Mouse (Mus musculus) neural tube, embryonic 14.5 days (tissue): ENCODE measurements at regions not wholly inside any gene's neighbourhood (a gene's known extent, or its start where the extent isn't known, plus 50 kb on each side); places are given as distances from the start of the nearest gene placed in this dataset.

Source experiments
- ATAC-seq: fragments of 200-750 bp; cut with Nextera tagmentation; 2 replicates; pipeline ENCODE4 v1.8.0; 2017; ENCODE audit warnings: low read depth, mild to moderate bottlenecking, moderate TSS enrichment, moderate library complexity
- H3K27ac ChIP-seq: fragments of 300-500 bp; sonication (generic); 2 replicates; pipeline ENCODE4 v1.5.1; 2014; ENCODE audit warnings: low read depth, mild to moderate bottlenecking, control low read depth, low read length, moderate library complexity, mixed read lengths
- H3K27me3 ChIP-seq: fragments of 300-500 bp; sonication (generic); 2 replicates; pipeline ENCODE4 v1.6.1; 2014; ENCODE audit warnings: low read length; ENCODE audit not compliant: control insufficient read depth, insufficient read depth
- H3K36me3 ChIP-seq: fragments of 300-500 bp; sonication (generic); 2 replicates; pipeline ENCODE4 v1.6.1; 2014; ENCODE audit warnings: low read length, mixed read lengths; ENCODE audit not compliant: control insufficient read depth, insufficient read depth
- H3K4me1 ChIP-seq: fragments of 300-500 bp; sonication (generic); 2 replicates; pipeline ENCODE4 v1.6.1; 2014; ENCODE audit warnings: low read length; ENCODE audit not compliant: control insufficient read depth, insufficient read depth
- H3K4me2 ChIP-seq: fragments of 300-500 bp; sonication (generic); 2 replicates; pipeline ENCODE4 v1.6.1; 2014; ENCODE audit warnings: mild to moderate bottlenecking, low read depth, low read length, control low read depth
- H3K4me3 ChIP-seq: fragments of 300-500 bp; sonication (generic); 2 replicates; pipeline ENCODE4 v1.5.1; 2014; ENCODE audit warnings: low read depth, low read length, control low read depth, mixed read lengths
- H3K9ac ChIP-seq: fragments of 300-500 bp; sonication (generic); replicated peaks from 2 replicates; pipeline ENCODE4 v1.6.1; 2014; ENCODE audit warnings: low read depth, mild to moderate bottlenecking, control low read depth, low read length, mixed read lengths
- H3K9me3 ChIP-seq: fragments of 300-500 bp; sonication (generic); 2 replicates; pipeline ENCODE4 v1.6.1; 2016; ENCODE audit warnings: low read length; ENCODE audit not compliant: control insufficient read depth
- WGBS: fragments of 180-500 bp; shearing (Covaris S2); extraction: QIAGEN DNeasy Blood & Tissue Kit; methylation state at CpG from one replicate; pipeline ENCODE4 v1.1.7; 2014; 5-methylcytosine and 5-hydroxymethylcytosine counted together

- no peak overlapping the region for H3K9ac ChIP-seq
- no peak overlapping the region for H3K27ac ChIP-seq
- no peaks in the 10 kb centered on the region for H3K9me3 ChIP-seq
- no peaks in the 10 kb centered on the region for H3K4me1 ChIP-seq
- no peak for ATAC-seq
- 33% methylated on average over 4 of the region's 4 CpGs for WGBS
- no peak overlapping the region for H3K4me3 ChIP-seq
- no peak overlapping the region for H3K4me2 ChIP-seq
- no peaks in the 10 kb centered on the region for H3K27me3 ChIP-seq
- H3K36me3 ChIP-seq: no peaks in the 10 kb centered on the region
These were observed 460.6 kb upstream of the Slit2 start for GRCm38 (mm10) chr5:47522161-47522942.

GRCm38 (mm10) chr5:47528671-47529070 lies 454.3 kb upstream of the Slit2 start:
- Histone ChIP-seq H3K27me3 (no peaks in the 10 kb centered on the region), H3K9me3 (no peaks in the 10 kb centered on the region), H3K9ac (no peak overlapping the region), H3K4me2 (no peak overlapping the region), H3K36me3 (no peaks in the 10 kb centered on the region), H3K4me1 (no peaks in the 10 kb centered on the region), H3K27ac (no peak overlapping the region), H3K4me3 (no peak overlapping the region)
- no peak for ATAC-seq
- WGBS: 93% methylated on average over 7 of the region's 7 CpGs

- Histone ChIP-seq H3K9me3 (no peaks in the 10 kb centered on the region), H3K27ac (no peak overlapping the region), H3K9ac (no peak overlapping the region), H3K4me2 (no peak overlapping the region), H3K27me3 (no peaks in the 10 kb centered on the region), H3K4me3 (no peak overlapping the region), H3K4me1 (no peaks in the 10 kb centered on the region), H3K36me3 (no peaks in the 10 kb centered on the region)
- no peak for ATAC-seq
These were observed 445.4 kb upstream of the Slit2 start for GRCm38 (mm10) chr5:47537532-47537931.

GRCm38 (mm10) chr5:47542248-47542647 lies 440.7 kb upstream of the Slit2 start:
- Histone ChIP-seq H3K4me3 (no peak overlapping the region), H3K4me2 (no peak overlapping the region), H3K36me3 (no peaks in the 10 kb centered on the region), H3K27me3 (no peaks in the 10 kb centered on the region), H3K9ac (no peak overlapping the region), H3K9me3 (no peaks in the 10 kb centered on the region), H3K27ac (no peak overlapping the region), H3K4me1 (no peaks in the 10 kb centered on the region)
- 61% methylated on average over 1 of the region's 1 CpGs for WGBS
- no peak for ATAC-seq

GRCm38 (mm10) chr5:47556717-47557116 lies 426.2 kb upstream of the Slit2 start:
- no peak overlapping the region for H3K27ac ChIP-seq
- no peak overlapping the region for H3K4me3 ChIP-seq
- no peak for ATAC-seq
- H3K4me2 ChIP-seq: no peak overlapping the region
- no peaks in the 10 kb centered on the region for H3K36me3 ChIP-seq
- H3K9me3 ChIP-seq: no peaks in the 10 kb centered on the region
- no peaks in the 10 kb centered on the region for H3K27me3 ChIP-seq
- H3K4me1 ChIP-seq: no peaks in the 10 kb centered on the region
- 57% methylated on average over 1 of the region's 1 CpGs for WGBS
- no peak overlapping the region for H3K9ac ChIP-seq

GRCm38 (mm10) chr5:47557152-47557800 lies 425.7 kb upstream of the Slit2 start:
- Histone ChIP-seq H3K9me3 (no peaks in the 10 kb centered on the region), H3K9ac (no peak overlapping the region), H3K36me3 (no peaks in the 10 kb centered on the region), H3K27ac (no peak overlapping the region), H3K4me1 (no peaks in the 10 kb centered on the region), H3K4me2 (no peak overlapping the region), H3K27me3 (no peaks in the 10 kb centered on the region), H3K4me3 (no peak overlapping the region)
- ATAC-seq: no peak
- 16% methylated on average over 8 of the region's 8 CpGs for WGBS
